Mouse (Mus musculus): ENCODE data around the gene Aqp6. TPM values are rescaled to one million over a fixed set of nuclear protein-coding genes. Genes with fewer than 3 reads are reported as not detected.

The Aqp6 gene
- total RNA-seq, 2 experiments from 2014 or later = 0.81 TPM; not detected in 1

GRCm38 (mm10) chr15:99642622-99643021, 41.4 kb downstream of the Aqp6 start:
- no peak for DNase-seq (ENCODE audit: low spot score in 2 of 2)

DNA sequence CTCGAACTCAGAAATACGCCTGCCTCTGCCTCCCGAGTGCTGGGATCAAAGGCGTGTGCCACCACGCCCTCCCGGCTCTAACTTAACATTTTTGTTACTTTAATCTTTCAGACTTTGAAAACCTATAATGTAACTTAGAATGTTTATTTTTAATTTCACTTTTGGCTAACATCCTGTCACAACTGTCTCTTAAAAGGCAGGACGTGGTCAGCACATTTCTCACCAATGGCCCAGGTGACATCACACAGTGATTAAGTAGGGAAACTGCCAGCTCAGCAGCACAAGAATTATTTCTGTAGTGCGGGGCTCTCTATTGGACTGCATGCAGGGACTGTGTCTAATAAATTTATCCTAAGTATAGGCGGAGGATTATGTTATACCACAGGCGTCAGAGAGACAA, 42.6 kb downstream of the Aqp6 start:
- DNase-seq (ENCODE audit: low spot score in 2 of 2) = no peak

GRCm38 (mm10) chr15:99644776-99645175, 43.6 kb downstream of the Aqp6 start:
- no peak for DNase-seq (ENCODE audit: low spot score in 2 of 2)

DNA sequence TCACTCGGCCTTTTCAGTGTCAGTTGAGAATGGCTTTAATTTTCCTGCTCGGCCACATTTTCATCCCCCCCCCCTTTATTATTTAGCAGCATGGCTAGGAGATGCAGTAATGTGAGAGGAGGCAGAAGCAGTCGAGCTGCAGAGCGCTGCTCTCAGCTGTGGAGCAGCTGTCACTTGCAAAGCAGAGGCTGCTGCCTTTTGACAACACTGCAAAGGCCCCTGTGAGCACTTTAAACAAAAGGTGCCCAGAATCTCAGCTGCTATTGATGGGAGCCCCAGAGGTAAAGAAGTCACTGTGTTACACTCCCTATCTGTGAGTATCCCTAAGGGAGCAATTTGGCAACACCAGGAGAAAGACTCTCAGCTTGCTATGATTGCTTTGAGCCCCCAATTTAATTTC, 47.1 kb downstream of the Aqp6 start:
- DNase-seq (ENCODE audit: low spot score in 2 of 2) = no peak

DNA sequence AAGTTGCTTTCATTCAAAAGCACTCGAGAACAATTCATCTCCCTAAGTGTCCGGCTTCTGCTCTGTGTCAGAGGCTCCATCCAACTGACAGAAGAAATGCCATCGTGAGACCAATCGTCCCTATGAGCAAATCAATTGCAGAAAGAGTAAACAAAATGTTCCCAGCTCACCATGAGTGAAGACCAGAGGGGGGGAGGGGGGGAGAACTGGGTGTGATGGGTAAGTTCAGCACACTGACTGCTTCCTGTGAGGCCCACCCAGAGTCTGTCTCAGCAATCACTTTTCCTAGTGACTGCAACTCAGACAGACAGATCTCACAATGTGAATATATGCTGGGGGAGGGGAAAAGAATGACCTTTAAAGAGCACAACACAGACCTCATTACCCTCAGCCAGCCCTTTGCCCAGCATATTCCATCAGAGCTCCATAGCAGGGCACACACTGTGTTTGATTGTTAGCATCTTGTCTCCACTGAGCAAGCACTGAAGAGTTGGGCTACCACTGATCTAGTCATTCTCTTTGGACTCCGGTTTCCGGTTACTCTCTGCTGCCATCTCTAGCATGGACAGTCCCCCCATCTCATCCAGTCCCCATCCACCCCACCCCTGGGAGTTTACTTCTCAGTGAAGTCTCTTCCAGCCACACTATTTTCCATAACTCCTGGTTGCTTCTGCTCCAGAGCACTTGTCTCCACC, 48.0 kb downstream of the Aqp6 start:
- no peak for DNase-seq (ENCODE audit: low spot score in 2 of 2)

DNA sequence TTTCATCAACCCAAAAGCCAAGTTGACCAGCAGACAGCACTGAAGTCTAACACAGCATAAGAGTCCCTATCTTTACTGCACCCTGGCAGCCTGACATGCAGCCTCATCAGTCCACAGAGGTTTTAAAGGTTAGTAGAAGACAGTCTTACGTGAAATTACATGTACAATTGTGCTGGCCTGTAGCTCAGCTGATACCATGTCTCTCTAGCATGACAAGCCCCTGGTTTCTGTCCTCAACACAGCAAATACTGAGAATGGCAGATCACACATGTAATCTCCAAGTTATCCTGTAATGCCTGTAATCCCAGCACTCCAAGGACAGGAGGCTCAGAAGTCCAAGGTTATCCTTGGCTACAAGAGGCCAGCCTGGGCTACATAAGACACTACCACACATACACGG, 49.1 kb downstream of the Aqp6 start:
- DNase-seq (ENCODE audit: low spot score in 2 of 2) = no peak

- DNase-seq (ENCODE audit: low spot score in 2 of 2) = peak; percentile 90 to 92
These were observed 50.1 kb downstream of the Aqp6 start, which contains the start of gene Racgap1 for GRCm38 (mm10) chr15:99651163-99651872. Gene Racgap1, minus strand, starts transcription at chr15:99651656.

- DNase-seq (ENCODE audit: low spot score in 2 of 2) = no peak
These were observed 51.0 kb downstream of the Aqp6 start for GRCm38 (mm10) chr15:99651984-99652872.

- no peak for DNase-seq (ENCODE audit: low spot score in 2 of 2)
These were observed 52.1 kb downstream of the Aqp6 start for GRCm38 (mm10) chr15:99653291-99653690.

- no peak for DNase-seq (ENCODE audit: low spot score in 2 of 2)
These were observed 52.7 kb downstream of the Aqp6 start for GRCm38 (mm10) chr15:99653876-99654275.

Other genes starting within 250 kb of the Aqp6 start
- gene Fmnl3, start 230.9 kb upstream of the Aqp6 start, total RNA-seq (2021) = 10 to 100 TPM; 41.0 to 45.6 TPM
- gene Tmbim6, start 208.5 kb upstream of the Aqp6 start, total RNA-seq (2021) = 100 to 1,000 TPM; 520 to 533 TPM
- gene Nckap5l, start 143.7 kb upstream of the Aqp6 start, total RNA-seq (2021) = 10 to 100 TPM; 35.7 to 44.5 TPM
- gene Bcdin3d, start 126.7 kb upstream of the Aqp6 start, total RNA-seq (2021) = 1 to 10 TPM; 7.8 TPM
- 10 to 100 TPM; 23.2 to 26.8 TPM for gene Faim2, start 73.2 kb upstream of the Aqp6 start, total RNA-seq (2021)
- gene Aqp2, start 22.3 kb upstream of the Aqp6 start, total RNA-seq (2021) = 10 to 100 TPM in 1 of 2 experiments, 1 to 10 TPM in 1; 1.2 to 11.4 TPM
- gene Aqp5, start 10.6 kb upstream of the Aqp6 start, total RNA-seq (2021) = 1 to 10 TPM; 2.5 to 3.4 TPM
- gene Racgap1, start 50.3 kb downstream of the Aqp6 start, total RNA-seq (2021) = 10 to 100 TPM; 49.9 to 55.4 TPM
- 1 to 10 TPM; 1.4 to 1.5 TPM for gene Asic1, start 69.0 kb downstream of the Aqp6 start, total RNA-seq (2021)
- gene Smarcd1, start 100.7 kb downstream of the Aqp6 start, total RNA-seq (2021) = 100 to 1,000 TPM in 1 of 2 experiments, 10 to 100 TPM in 1; 94.9 to 103 TPM
- gene Gm17349, start 104.1 kb downstream of the Aqp6 start, total RNA-seq (2021) = 10 to 100 TPM; 34.8 to 45.6 TPM
- 100 to 1,000 TPM; 259 to 304 TPM for gene Gpd1, start 116.1 kb downstream of the Aqp6 start, total RNA-seq (2021)
- 100 to 1,000 TPM; 171 to 192 TPM for gene Cox14, start 124.2 kb downstream of the Aqp6 start, total RNA-seq (2021)
- 10 to 100 TPM; 54.3 to 57.0 TPM for gene Cers5, start 171.5 kb downstream of the Aqp6 start, total RNA-seq (2021)

Measured in adrenal gland, postnatal 4 days (tissue).